Mouse (Mus musculus) mouse embryonic stem cell (cell line): ENCODE results near the gene Mybpc2.

Experiments used
- in situ Hi-C, 2 experiments: fragments of 300-500 bp; cut with MboI; formaldehyde crosslinking; loops; 1 replicate in 1 of 2; 3 replicates in 1 of 2; pipeline ENCODE4 v1.14.3; 2019 to 2020; ENCODE audit warnings: low sequenced_read_pairs in 2 of 2, low pct_unique_long_range_greater_than_20kb in 1 of 2, mixed read lengths in 1 of 2; ENCODE audit not compliant: unreplicated experiment in 1 of 2

The Mybpc2 gene

GRCm38 (mm10) chr7:44524502-44524901 lies at the start of gene Mybpc2:
Gene Mybpc2, minus strand, starts transcription at chr7:44524656.
- in situ Hi-C loops: no loop called here

- in situ Hi-C loops: no loop called here
Observed at GRCm38 (mm10) chr7:44572956-44573484, 48.6 kb upstream of the Mybpc2 start.

DNA sequence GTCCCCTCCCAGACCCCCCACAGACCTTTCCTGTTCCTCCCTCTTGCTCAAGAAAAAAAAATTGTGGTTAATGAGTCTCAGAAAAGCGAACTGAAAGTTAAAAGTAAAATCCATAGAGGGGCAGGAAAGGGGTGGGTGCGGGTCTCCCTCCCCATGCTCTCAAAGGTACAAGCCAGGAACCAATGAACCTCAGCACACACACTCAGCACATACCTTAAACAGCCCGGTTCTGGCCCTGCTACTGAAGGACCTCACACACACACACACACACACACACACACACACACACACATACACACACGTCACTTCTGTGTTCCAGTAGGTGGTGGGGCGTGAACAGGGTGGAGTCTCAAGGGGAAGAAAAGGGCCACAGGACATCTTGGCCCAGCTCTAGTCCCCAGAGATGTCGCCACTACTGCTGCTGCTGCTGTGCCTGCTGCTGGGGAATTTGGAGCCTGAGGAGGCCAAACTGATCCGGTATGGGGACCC lies 47.8 kb upstream of the Mybpc2 start, which contains the start of gene Napsa:
Gene Napsa (plus strand): TSS at position 168 of the 489 bp plus-strand sequence.
- in situ Hi-C loops: no loop called here

- in situ Hi-C loops: no loop called here
Observed at GRCm38 (mm10) chr7:44571811-44572210, 47.4 kb upstream of the Mybpc2 start.

DNA sequence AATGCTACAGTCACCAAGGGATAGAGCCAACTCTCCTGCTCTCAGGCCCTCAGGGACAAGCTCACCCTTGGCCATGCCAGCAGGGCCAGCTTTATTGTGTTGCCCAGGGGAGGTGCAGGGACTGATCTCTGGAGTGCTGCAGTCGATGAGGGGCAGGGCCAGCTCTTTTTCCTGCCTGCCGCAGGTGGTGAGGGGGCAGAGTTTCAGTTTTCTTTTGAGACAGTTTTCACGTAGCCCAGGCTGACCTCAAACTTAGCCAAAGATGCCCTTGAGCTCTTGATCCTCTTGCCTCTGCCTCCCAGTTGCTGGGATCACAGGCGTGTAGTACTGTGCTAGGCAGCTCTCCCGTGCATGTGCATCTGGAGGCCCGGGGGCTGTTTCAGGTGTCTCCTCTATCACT lies 46.5 kb upstream of the Mybpc2 start:
- in situ Hi-C loops: no loop called here

- in situ Hi-C loops: loop anchor here in 1 of 2 experiments (5.0 kb wide), 1 partner anchor 63 kb away; no protein-coding TSS in a partner anchor
Observed at GRCm38 (mm10) chr7:44568803-44569202, 44.3 kb upstream of the Mybpc2 start.

DNA sequence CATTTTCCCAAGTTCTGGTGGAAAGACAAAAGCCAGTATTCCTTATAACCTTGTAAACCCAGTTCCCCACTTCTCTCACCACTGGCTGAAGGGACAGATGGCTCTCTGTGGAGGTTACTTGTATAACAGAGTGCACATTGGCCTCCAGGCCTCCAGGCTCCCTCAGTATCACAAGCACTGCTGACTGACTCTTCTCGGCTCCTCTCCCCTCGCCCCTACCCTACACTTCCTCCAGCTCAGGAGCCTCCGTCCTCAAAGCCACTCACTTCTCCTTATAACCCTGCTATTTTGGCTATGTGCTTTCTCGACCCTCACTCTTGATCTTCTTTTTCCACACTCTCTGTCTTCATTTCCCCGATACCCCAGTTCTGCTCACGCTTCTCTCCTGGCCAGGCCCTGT lies 41.0 kb upstream of the Mybpc2 start:
- in situ Hi-C loops: loop anchor here in 1 of 2 experiments (5.0 kb wide), 1 partner anchor 67 kb away; no protein-coding TSS in a partner anchor

DNA sequence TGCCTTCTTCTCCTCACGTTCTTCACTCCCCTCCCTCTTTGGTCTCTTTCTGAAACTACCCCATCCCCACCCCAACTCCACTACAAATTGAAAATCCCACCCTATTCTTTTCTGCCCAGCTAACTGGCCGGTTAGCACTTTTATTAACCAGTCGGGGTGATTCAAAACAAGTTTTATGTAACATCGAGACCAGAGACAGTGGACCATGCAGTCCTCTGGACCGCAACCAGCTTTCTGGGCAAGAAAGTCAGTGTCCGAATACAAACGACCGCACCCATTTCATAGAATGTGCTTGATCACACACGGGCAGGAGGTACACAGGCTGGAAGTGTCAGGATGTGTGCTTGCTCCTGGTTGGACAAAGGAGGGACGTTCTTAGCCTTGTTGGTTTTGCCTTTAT lies 40.0 kb upstream of the Mybpc2 start:
- in situ Hi-C loops: loop anchor here in 1 of 2 experiments (5.0 kb wide), 1 partner anchor 47 kb away; no protein-coding TSS in a partner anchor

DNA sequence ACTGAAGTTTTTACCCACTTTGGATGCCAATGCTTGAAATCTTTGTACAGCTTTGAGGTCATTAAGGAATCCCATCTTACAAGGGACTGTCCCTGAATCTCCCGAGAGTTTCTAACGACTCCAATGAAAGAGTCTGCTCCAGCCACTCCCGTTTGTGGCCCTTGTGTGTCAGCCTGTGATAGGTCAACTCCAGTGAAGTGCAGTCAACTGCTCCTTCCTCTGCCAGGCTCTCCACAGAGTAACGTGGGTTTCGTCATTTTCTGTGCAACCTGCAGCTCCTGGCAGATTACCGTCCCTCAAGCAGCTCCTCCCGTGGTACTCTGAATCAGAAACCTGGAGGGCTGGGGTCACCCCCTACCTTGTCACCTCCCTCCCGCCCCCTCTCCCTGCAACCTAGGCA lies 38.8 kb upstream of the Mybpc2 start:
- in situ Hi-C loops: loop anchor here in 1 of 2 experiments (5.0 kb wide), 1 partner anchor 46 kb away; no protein-coding TSS in a partner anchor

GRCm38 (mm10) chr7:44560435-44561400 lies 36.3 kb upstream of the Mybpc2 start:
- in situ Hi-C loops: loop anchor here in 1 of 2 experiments (5.0 kb wide), 1 partner anchor 43 kb away; no protein-coding TSS in a partner anchor

DNA sequence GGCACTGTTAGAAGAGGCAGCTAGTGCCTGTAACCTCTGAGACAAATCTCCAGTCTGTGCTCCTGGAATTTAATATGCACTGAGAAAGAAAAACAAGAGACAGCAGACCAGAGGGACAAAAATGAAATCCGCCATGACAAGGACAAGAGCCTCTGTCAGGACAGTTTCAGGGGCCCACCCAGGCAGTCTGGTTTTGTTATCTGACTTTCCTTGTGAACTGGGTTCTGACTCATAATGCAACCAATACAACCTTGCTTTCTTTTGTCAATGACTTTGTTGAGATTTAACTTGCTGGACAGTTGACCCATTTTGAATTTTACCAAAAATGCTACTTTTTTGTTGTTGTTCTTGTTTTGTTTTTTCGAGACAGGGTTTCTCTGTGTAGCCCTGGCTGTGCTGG lies 33.2 kb upstream of the Mybpc2 start:
- in situ Hi-C loops: loop anchor here in 1 of 2 experiments (5.0 to 10.0 kb wide), 2 partner anchors 60 to 297 kb away; partner anchors contain the start of genes Emc10, Fam71e1 and Pnkp

DNA sequence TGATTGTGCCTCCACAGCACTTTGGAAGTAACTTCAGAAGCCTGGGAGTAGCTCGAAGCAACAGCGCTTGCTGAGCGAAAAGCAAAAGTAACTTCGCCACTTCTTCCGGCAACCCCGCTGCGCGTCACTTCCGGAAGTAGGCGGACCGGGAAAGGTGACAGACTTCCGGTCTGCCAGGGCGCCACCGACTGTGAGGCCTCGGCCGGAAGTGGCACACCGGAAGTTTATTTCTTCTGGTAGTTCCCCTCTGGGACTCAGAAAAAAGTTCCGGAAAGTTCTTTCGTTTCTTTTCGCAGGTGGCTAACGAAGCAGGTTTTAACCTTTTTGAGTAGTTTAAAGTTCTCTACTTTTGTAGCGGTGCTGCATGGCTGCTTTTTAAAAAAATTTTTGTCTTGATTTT lies 29.4 kb upstream of the Mybpc2 start, which contains the start of gene Nr1h2:
Gene Nr1h2 (minus strand): TSS at position 126 of the 400 bp plus-strand sequence.
- in situ Hi-C loops: loop anchor here in 1 of 2 experiments (10.0 kb wide), 1 partner anchor 301 kb away; the partner anchor contains the start of gene Pnkp

DNA sequence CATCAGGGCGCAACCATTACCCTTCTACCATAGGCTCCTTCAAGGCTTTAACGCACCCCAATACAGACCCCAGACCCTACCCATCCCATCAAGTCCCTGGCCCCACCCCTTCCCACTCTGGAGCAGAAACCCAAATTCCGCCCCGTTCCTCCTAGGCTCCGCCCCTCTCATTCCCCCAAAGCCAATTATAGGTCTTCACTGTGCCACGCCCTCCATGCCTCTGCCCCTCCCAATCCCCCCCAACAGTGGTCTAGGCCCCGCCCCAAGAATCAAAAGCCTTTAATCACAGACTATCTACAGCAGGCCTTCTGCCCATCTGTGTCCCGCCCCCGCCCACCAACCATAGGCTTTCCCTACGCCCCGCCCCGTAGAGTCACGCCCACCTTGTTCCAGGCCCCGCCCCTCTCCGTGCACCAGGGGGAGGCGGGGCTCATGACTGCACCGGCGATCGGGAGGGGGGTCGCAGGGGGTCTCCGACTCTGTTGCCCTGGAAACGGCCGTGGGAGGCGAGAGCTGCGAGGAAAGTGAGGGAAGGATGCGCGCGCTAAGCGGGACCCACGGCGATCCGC lies 28.8 kb upstream of the Mybpc2 start:
- in situ Hi-C loops: loop anchor here in 1 of 2 experiments (10.0 kb wide), 1 partner anchor 302 kb away; the partner anchor contains the start of gene Pnkp

DNA sequence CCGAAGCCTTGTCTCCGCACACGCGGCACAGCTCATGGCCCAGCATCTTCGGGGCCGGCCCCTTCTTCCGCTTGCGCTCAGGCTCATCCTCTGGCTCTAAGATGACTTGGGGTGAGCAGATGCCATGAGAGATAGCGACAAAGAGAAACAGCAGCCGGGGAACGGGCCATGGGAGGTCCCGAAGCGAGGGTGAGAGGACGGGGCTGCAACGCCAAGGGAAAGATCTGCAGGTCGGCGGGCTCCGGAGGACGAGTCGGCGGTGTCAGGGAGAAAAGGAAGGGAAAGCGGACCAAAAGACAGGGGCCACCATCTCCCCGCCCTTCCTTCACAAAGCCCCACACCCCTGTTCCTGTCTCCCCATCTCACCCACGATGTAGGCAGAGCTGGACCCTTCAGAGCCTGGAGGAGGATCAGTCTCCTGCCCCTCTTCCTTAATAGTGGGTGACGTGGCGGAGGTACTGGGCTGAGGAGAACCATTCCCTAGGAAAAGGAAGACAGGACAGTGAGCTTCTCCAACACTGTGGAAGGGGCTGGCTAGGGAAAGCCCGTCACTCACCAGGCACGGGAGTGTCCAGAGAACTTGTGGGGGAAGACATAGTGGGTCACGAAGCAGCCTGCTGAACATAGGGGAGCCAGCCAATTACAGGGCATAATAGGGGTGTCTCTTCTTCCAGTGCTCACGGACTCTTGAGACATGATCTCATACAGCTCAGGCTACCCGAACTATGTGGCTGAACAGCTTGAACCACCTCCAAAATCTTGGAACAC lies 27.9 kb upstream of the Mybpc2 start:
- in situ Hi-C loops: loop anchor here in 1 of 2 experiments (10.0 kb wide), 1 partner anchor 302 kb away; the partner anchor contains the start of gene Pnkp

GRCm38 (mm10) chr7:44551731-44552130 lies 27.3 kb upstream of the Mybpc2 start:
- in situ Hi-C loops: loop anchor here in 1 of 2 experiments (10.0 kb wide), 1 partner anchor 303 kb away; the partner anchor contains the start of gene Pnkp

DNA sequence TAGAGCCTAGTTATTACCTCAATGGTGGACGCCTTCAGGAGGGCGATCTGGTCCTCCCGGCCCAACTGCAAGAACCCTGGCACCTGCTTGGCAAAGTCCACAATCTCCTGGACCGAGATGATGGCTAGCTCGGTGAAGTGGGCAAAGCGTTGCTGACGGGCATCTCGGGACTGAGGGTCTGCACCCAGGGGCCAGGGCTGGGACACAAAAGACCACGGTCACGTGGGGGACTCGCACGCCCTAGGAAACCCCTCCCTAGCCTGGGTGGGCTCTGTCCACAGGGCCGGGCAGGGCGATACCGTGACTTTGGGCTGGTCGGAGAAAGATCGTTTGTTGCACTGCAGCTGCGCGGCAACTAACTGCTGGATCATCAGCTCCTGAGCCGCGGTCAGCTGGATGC lies 26.8 kb upstream of the Mybpc2 start:
- in situ Hi-C loops: loop anchor here in 1 of 2 experiments (10.0 kb wide), 1 partner anchor 304 kb away; the partner anchor contains the start of gene Pnkp

GRCm38 (mm10) chr7:44550409-44550678 lies 25.9 kb upstream of the Mybpc2 start:
- in situ Hi-C loops: loop anchor here in 1 of 2 experiments (10.0 kb wide), 1 partner anchor 304 kb away; the partner anchor contains the start of gene Pnkp
